Mouse (Mus musculus) bone marrow macrophage, adult 2 months (primary cell): ENCODE measurements around the gene Kcnq2. TPM values are rescaled to one million over a fixed set of nuclear protein-coding genes. Genes with fewer than 3 reads are reported as not detected.

Experiments
- H3K27ac ChIP-seq: 2 replicates; pipeline ENCODE4 v1.5.1; 2012; ENCODE audit warnings: low read depth, low read length; ENCODE audit not compliant: insufficient read depth
- H3K4me1 ChIP-seq: 2 replicates; pipeline ENCODE4 v1.6.1; 2012; ENCODE audit warnings: low read length; ENCODE audit not compliant: control insufficient read depth, insufficient read depth
- H3K4me3 ChIP-seq: 2 replicates; pipeline ENCODE4 v1.5.1; 2012; ENCODE audit warnings: mild to moderate bottlenecking, low read length, moderate library complexity; ENCODE audit not compliant: insufficient read depth
- CTCF ChIP-seq: IDR thresholded peaks from 2 replicates; pipeline ENCODE4 v1.5.1; 2012; ENCODE audit warnings: low read depth, mild to moderate bottlenecking, low read length, moderate library complexity
- POLR2A ChIP-seq: IDR thresholded peaks from 2 replicates; pipeline ENCODE4 v1.6.1; 2012; ENCODE audit warnings: mild to moderate bottlenecking, low read depth, low read length, borderline replicate concordance
- polyA plus RNA-seq: library from polyadenylated mRNA; stranded (reverse); fragments of >200 nt; gene quantifications from 2 replicates; pipeline ENCODE4 v1.2.4, GENCODE M21; 2012; ENCODE audit not compliant: missing spikeins, insufficient read depth, insufficient read length

Kcnq2 gene
- polyA plus RNA-seq, 1 experiment, result not detected

GRCm38 (mm10) chr2:181157716-181158302, 22.7 kb upstream of the Kcnq2 start:
- Histone ChIP-seq H3K4me1 (peaks cover 4% of the 10 kb centered on the region), H3K4me3 (no peak overlapping the region), H3K27ac (no peak overlapping the region)
- TF ChIP-seq POLR2A (no peak), CTCF (no peak)

- Histone ChIP-seq H3K4me1 (peaks cover 4% of the 10 kb centered on the region), H3K4me3 (no peak overlapping the region), H3K27ac (no peak overlapping the region)
- TF ChIP-seq CTCF, result no peak
- no peak for TF ChIP-seq POLR2A
Measured at GRCm38 (mm10) chr2:181157180-181157579, 22.1 kb upstream of the Kcnq2 start.

GRCm38 (mm10) chr2:181156248-181157121, 21.4 kb upstream of the Kcnq2 start, which contains the start of gene Eef1a2:
Gene Eef1a2, minus strand, starts transcription at chr2:181157014.
- Histone ChIP-seq H3K4me1 (peaks cover 4% of the 10 kb centered on the region), H3K4me3 (no peak within 1 kb of the TSS)
- no peak for TF ChIP-seq POLR2A
- no peak for TF ChIP-seq CTCF

GRCm38 (mm10) chr2:181155801-181156200, 20.7 kb upstream of the Kcnq2 start:
- Histone ChIP-seq H3K4me3 (no peak overlapping the region), H3K27ac (no peak overlapping the region), H3K4me1 (peaks cover 4% of the 10 kb centered on the region)
- TF ChIP-seq CTCF (no peak), POLR2A (no peak)

More at GRCm38 (mm10) chr2:181156248-181157121, 21.4 kb upstream of the Kcnq2 start, which contains the start of gene Eef1a2:
- no peak within 1 kb of the TSS for H3K27ac ChIP-seq

- TF ChIP-seq CTCF (no peak), POLR2A (no peak)
Measured at GRCm38 (mm10) chr2:181154831-181155415, 19.8 kb upstream of the Kcnq2 start.

GRCm38 (mm10) chr2:181154361-181154760, 19.3 kb upstream of the Kcnq2 start:
- TF ChIP-seq POLR2A, result no peak
- no peak for TF ChIP-seq CTCF
- H3K27ac ChIP-seq, result no peak overlapping the region
- peaks cover 4% of the 10 kb centered on the region for H3K4me1 ChIP-seq
- no peak overlapping the region for H3K4me3 ChIP-seq

More at GRCm38 (mm10) chr2:181154831-181155415, 19.8 kb upstream of the Kcnq2 start:
- peaks cover 4% of the 10 kb centered on the region for H3K4me1 ChIP-seq
- no peak overlapping the region for H3K27ac ChIP-seq
- no peak overlapping the region for H3K4me3 ChIP-seq

- no peak for TF ChIP-seq POLR2A
- no peak for TF ChIP-seq CTCF
Measured at GRCm38 (mm10) chr2:181153837-181154236, 18.7 kb upstream of the Kcnq2 start.

GRCm38 (mm10) chr2:181153131-181153530, 18.0 kb upstream of the Kcnq2 start:
- peaks cover 4% of the 10 kb centered on the region for H3K4me1 ChIP-seq
- no peak for TF ChIP-seq POLR2A
- H3K4me3 ChIP-seq, result no peak overlapping the region
- no peak overlapping the region for H3K27ac ChIP-seq

More at GRCm38 (mm10) chr2:181153837-181154236, 18.7 kb upstream of the Kcnq2 start:
- no peak overlapping the region for H3K27ac ChIP-seq
- H3K4me3 ChIP-seq, result no peak overlapping the region
- H3K4me1 ChIP-seq, result peaks cover 4% of the 10 kb centered on the region

GRCm38 (mm10) chr2:181152701-181153100, 17.6 kb upstream of the Kcnq2 start:
- H3K4me1 ChIP-seq, result peaks cover 2% of the 10 kb centered on the region
- no peak overlapping the region for H3K27ac ChIP-seq
- TF ChIP-seq CTCF (no peak), POLR2A (no peak)
- no peak overlapping the region for H3K4me3 ChIP-seq
